Mouse (Mus musculus) adrenal gland, adult 8-10 months (tissue): Measurements from ENCODE around the gene Xylb. TPM values are rescaled to one million over a fixed set of nuclear protein-coding genes. Genes with fewer than 3 reads are reported as not detected.

Experiments used
- DNase-seq: peaks from one replicate; pipeline ENCODE4 v3.0.0; 2022
- total RNA-seq, 4 experiments: library from RNA; stranded (reverse); gene quantifications; 2 replicates each; pipeline ENCODE4 v1.2.4; 2022

The Xylb gene
- total RNA-seq, 4 experiments from 2014 or later, result 0.87 to 2.2 (median 1.5) TPM

- DNase-seq, result peak; percentile 13
These were observed 45.4 kb downstream of the Xylb start for GRCm38 (mm10) chr9:119402253-119403235.

GRCm38 (mm10) chr9:119403236-119403641 lies 46.1 kb downstream of the Xylb start:
- peak; percentile 24 for DNase-seq

- DNase-seq, result no peak
These were observed 46.9 kb downstream of the Xylb start for GRCm38 (mm10) chr9:119404090-119404489.

GRCm38 (mm10) chr9:119407884-119408283 lies 50.7 kb downstream of the Xylb start:
- no peak for DNase-seq

GRCm38 (mm10) chr9:119408898-119409664 lies 51.9 kb downstream of the Xylb start:
- DNase-seq, result no peak

GRCm38 (mm10) chr9:119409864-119410263 lies 52.7 kb downstream of the Xylb start:
- no peak for DNase-seq

GRCm38 (mm10) chr9:119418025-119418424 lies 60.8 kb downstream of the Xylb start:
- no peak for DNase-seq

- DNase-seq, result no peak
These were observed 62.8 kb downstream of the Xylb start for GRCm38 (mm10) chr9:119419852-119420438.

- DNase-seq, result peak; percentile 32
These were observed 68.2 kb downstream of the Xylb start for GRCm38 (mm10) chr9:119425217-119425975.

GRCm38 (mm10) chr9:119425976-119426415 lies 68.8 kb downstream of the Xylb start:
- DNase-seq, result no peak

GRCm38 (mm10) chr9:119426483-119426882 lies 69.3 kb downstream of the Xylb start:
- no peak for DNase-seq

GRCm38 (mm10) chr9:119430311-119430710 lies 73.1 kb downstream of the Xylb start:
- peak; percentile 64 for DNase-seq

GRCm38 (mm10) chr9:119435855-119436254 lies 78.7 kb downstream of the Xylb start:
- DNase-seq, result no peak

- DNase-seq, result no peak
These were observed 80.9 kb downstream of the Xylb start for GRCm38 (mm10) chr9:119438065-119438464.

GRCm38 (mm10) chr9:119438498-119439000 lies 81.4 kb downstream of the Xylb start:
- DNase-seq, result no peak

Other genes starting within 250 kb of the Xylb start
- 10 to 100 TPM in 2 of 4 experiments, 1 to 10 TPM in 2; 5.5 to 13.8 (median 9.8) TPM for gene Acaa1b, start 200.3 kb upstream of the Xylb start, total RNA-seq
- gene Gm47289, start 198.2 kb upstream of the Xylb start, total RNA-seq, result not detected
- not detected for gene Slc22a13, start 148.3 kb upstream of the Xylb start, total RNA-seq
- gene Oxsr1, start 35.0 kb upstream of the Xylb start, total RNA-seq, result 10 to 100 TPM; 33.7 to 40.6 (median 37.8) TPM
- gene Acaa1a, start 17.7 kb upstream of the Xylb start, total RNA-seq, result 100 to 1,000 TPM; 128 to 155 (median 138) TPM
- 10 to 100 TPM; 28.2 to 43.0 (median 31.7) TPM for gene Myd88, start 16.0 kb upstream of the Xylb start, total RNA-seq
- gene Slc22a14, start 8.2 kb downstream of the Xylb start, total RNA-seq, result not detected
- 10 to 100 TPM in 2 of 4 experiments, 1 to 10 TPM in 2; 5.7 to 12.7 (median 10.7) TPM for gene Acvr2b, start 44.7 kb downstream of the Xylb start, total RNA-seq
- gene Exog, start 87.6 kb downstream of the Xylb start, total RNA-seq, result 1 to 10 TPM; 4.6 to 5.9 (median 4.9) TPM
- gene Scn5a, start 221.6 kb downstream of the Xylb start, total RNA-seq, result under 1 TPM in 3 of 4 experiments, not detected in 1; 0.03 to 0.78 (median 0.10) TPM